Mouse (Mus musculus) midbrain, embryonic 14.5 days (tissue): ENCODE data around the gene Car11. TPM values are rescaled to one million over a fixed set of nuclear protein-coding genes. Genes with fewer than 3 reads are reported as not detected.

ENCODE experiments used
- ATAC-seq: fragments of 200-750 bp; cut with Nextera tagmentation; 2 replicates; pipeline ENCODE4 v1.8.0; 2017; ENCODE audit warnings: moderate number of reproducible peaks, moderate library complexity; ENCODE audit not compliant: low FRiP score, low TSS enrichment
- DNase-seq: peaks from one replicate; pipeline ENCODE4 v3.0.0-alpha.2; 2015
- H3K27ac ChIP-seq: fragments of 300-500 bp; sonication (generic); replicated peaks from 2 replicates; pipeline ENCODE4 v1.5.1; 2014; ENCODE audit warnings: mild to moderate bottlenecking, low read depth, low read length, moderate library complexity
- H3K27me3 ChIP-seq: fragments of 300-500 bp; sonication (generic); 2 replicates; pipeline ENCODE4 v1.6.1; 2014; ENCODE audit warnings: low read length, control low read depth, mixed read lengths; ENCODE audit not compliant: control insufficient read depth, insufficient read depth
- H3K36me3 ChIP-seq: fragments of 300-500 bp; sonication (generic); 2 replicates; pipeline ENCODE4 v1.6.1; 2014; ENCODE audit warnings: low read length, control low read depth; ENCODE audit not compliant: control insufficient read depth, insufficient read depth
- H3K4me1 ChIP-seq: fragments of 300-500 bp; sonication (generic); 2 replicates; pipeline ENCODE4 v1.6.1; 2014; ENCODE audit warnings: mild to moderate bottlenecking, antibody characterized with exemption, low read length, control low read depth; ENCODE audit not compliant: control insufficient read depth, insufficient read depth
- H3K4me2 ChIP-seq: fragments of 300-500 bp; sonication (generic); 2 replicates; pipeline ENCODE4 v1.6.1; 2014; ENCODE audit warnings: mild to moderate bottlenecking, low read length, moderate library complexity
- H3K4me3 ChIP-seq: fragments of 300-500 bp; sonication (generic); replicated peaks from 2 replicates; pipeline ENCODE4 v1.5.1; 2014; ENCODE audit warnings: low read depth, low read length
- H3K9ac ChIP-seq: fragments of 300-500 bp; sonication (generic); replicated peaks from 2 replicates; pipeline ENCODE4 v1.6.1; 2014; ENCODE audit warnings: mild to moderate bottlenecking, low read length, moderate library complexity
- H3K9me3 ChIP-seq: fragments of 300-500 bp; sonication (generic); 2 replicates; pipeline ENCODE4 v1.6.1; 2016; ENCODE audit warnings: low read length, control low read depth, mixed read lengths; ENCODE audit not compliant: control insufficient read depth
- WGBS: fragments of 180-500 bp; shearing (Covaris S2); extraction: QIAGEN DNeasy Blood & Tissue Kit; methylation state at CpG from one replicate; pipeline ENCODE4 v1.1.7; 2014; 5-methylcytosine and 5-hydroxymethylcytosine counted together
- polyA plus RNA-seq: library from polyadenylated mRNA; unstranded; fragments of >200 nt; fragmentation: Nextera tagmentation; extraction: Ambion mirVana; gene quantifications from 2 replicates; pipeline ENCODE4 v1.2.1, GENCODE M21; 2014

Gene Car11
- polyA plus RNA-seq, 1 experiment from 2014 or later = 28.1 TPM

DNA sequence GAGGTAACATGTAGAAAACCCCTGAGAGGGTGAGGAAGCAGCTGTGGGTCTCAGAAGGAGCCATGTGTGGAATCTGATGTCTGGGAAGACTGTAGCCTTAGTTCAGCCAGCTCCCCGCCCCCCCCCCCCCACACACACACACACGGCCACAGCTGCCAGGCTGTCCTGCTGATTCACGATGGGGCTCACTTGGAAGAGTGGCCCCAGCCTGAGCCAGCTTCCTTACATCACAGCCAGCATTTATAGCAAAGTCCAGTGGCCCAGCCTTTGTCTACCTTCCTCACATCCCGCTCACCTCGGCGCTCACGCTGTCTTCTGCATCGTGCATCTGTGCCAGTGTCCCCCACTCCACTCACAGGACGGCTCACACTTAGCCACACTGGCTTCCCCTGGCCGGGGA lies 49.8 kb downstream of the Car11 start:
- no peak overlapping the region for H3K4me3 ChIP-seq
- WGBS = 58% methylated on average over 9 of the region's 10 CpGs
- H3K36me3 ChIP-seq = no peaks in the 10 kb centered on the region
- H3K27ac ChIP-seq = no peak overlapping the region; the same call in 1 of the 2 replicates
- no peak overlapping the region for H3K9ac ChIP-seq
- 0 out of 2 replicates have a peak, but pooled peaks cover 3% of the 10 kb centered on the region for H3K4me1 ChIP-seq
- no peak overlapping the region for H3K4me2 ChIP-seq
- DNase-seq = no peak
- no peak for ATAC-seq
- H3K9me3 ChIP-seq = no peaks in the 10 kb centered on the region
- H3K27me3 ChIP-seq = no peaks in the 10 kb centered on the region

DNA sequence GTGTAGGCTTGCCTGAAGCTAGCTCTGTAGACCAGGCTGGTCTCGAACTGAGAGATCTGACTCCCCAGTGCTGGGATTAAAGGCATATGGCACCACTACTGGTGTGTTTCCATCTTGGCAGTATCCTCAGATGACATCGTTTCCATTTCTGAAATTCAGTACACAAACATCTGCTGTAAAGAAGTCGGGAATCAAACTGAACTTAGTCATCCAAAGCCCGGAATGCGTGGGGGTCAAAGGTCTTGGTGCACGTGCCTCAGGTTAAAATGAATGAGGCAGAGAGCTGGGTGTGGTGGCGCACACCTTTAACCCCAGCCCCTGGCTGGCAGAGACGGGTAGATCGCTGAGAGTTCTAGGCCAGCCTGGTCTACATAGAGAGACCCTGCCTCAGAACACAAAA lies 50.5 kb downstream of the Car11 start:
- WGBS = 84% methylated on average over 9 of the region's 9 CpGs
- ATAC-seq = no peak

More for the DNA sequence above, 50.5 kb downstream of the Car11 start:
- Histone ChIP-seq H3K9me3 (no peaks in the 10 kb centered on the region), H3K4me2 (no peak overlapping the region), H3K27me3 (no peaks in the 10 kb centered on the region), H3K27ac (no peak overlapping the region), H3K4me1 (0 out of 2 replicates have a peak, but pooled peaks cover 3% of the 10 kb centered on the region), H3K36me3 (no peaks in the 10 kb centered on the region), H3K9ac (no peak overlapping the region), H3K4me3 (no peak overlapping the region)
- no peak for DNase-seq

Other genes starting within 250 kb of the Car11 start
- gene Ftl1, start 240.0 kb upstream of the Car11 start, polyA plus RNA-seq = 5,898 and 6,785 TPM in 2 replicates
- gene Bax, start 232.9 kb upstream of the Car11 start, polyA plus RNA-seq = 107 and 182 TPM in 2 replicates
- 0.13 and 0.32 TPM in 2 replicates for gene Tulp2, start 218.0 kb upstream of the Car11 start, polyA plus RNA-seq
- not detected in 2 replicates for gene Gm45808, start 213.0 kb upstream of the Car11 start, polyA plus RNA-seq
- gene Dhdh, start 211.0 kb upstream of the Car11 start, polyA plus RNA-seq = 3.1 and 3.2 TPM in 2 replicates
- gene Nucb1, start 189.4 kb upstream of the Car11 start, polyA plus RNA-seq = 86.5 and 89.5 TPM in 2 replicates
- 9.5 and 10.2 TPM in 2 replicates for gene Ppp1r15a, start 173.6 kb upstream of the Car11 start, polyA plus RNA-seq
- gene Plekha4, start 173.5 kb upstream of the Car11 start, polyA plus RNA-seq = 0.53 and 0.77 TPM in 2 replicates
- not detected in 2 replicates for gene Hsd17b14, start 144.9 kb upstream of the Car11 start, polyA plus RNA-seq
- gene Bcat2, start 129.7 kb upstream of the Car11 start, polyA plus RNA-seq = 14.9 and 16.9 TPM in 2 replicates
- not detected in 2 replicates for gene Fgf21, start 84.4 kb upstream of the Car11 start, polyA plus RNA-seq
- not detected in 2 replicates for gene Fut1, start 82.6 kb upstream of the Car11 start, polyA plus RNA-seq
- gene Izumo1, start 78.0 kb upstream of the Car11 start, polyA plus RNA-seq = not detected in 2 replicates
- 12.3 and 14.9 TPM in 2 replicates for gene Rasip1, start 72.4 kb upstream of the Car11 start, polyA plus RNA-seq
- gene Mamstr, start 59.9 kb upstream of the Car11 start, polyA plus RNA-seq = 3.0 and 4.3 TPM in 2 replicates
- gene Fut2, start 33.4 kb upstream of the Car11 start, polyA plus RNA-seq = 0.11 and 0.12 TPM in 2 replicates
- gene Ntn5, start 15.8 kb upstream of the Car11 start, polyA plus RNA-seq = 0.30 TPM in 1 of 2 replicates, not detected in the other
- gene Sec1, start 5.4 kb upstream of the Car11 start, polyA plus RNA-seq = 0.21 TPM in 1 of 2 replicates, not detected in the other
- gene Dbp, start 5.2 kb downstream of the Car11 start, polyA plus RNA-seq = 1.9 and 4.3 TPM in 2 replicates
- gene Rpl18, start 15.6 kb downstream of the Car11 start, polyA plus RNA-seq = 631 and 710 TPM in 2 replicates
- gene Sphk2, start 18.2 kb downstream of the Car11 start, polyA plus RNA-seq = 17.2 and 19.2 TPM in 2 replicates
- 0.46 and 0.90 TPM in 2 replicates for gene Fam83e, start 21.4 kb downstream of the Car11 start, polyA plus RNA-seq
- gene Spaca4, start 26.0 kb downstream of the Car11 start, polyA plus RNA-seq = not detected in 2 replicates
- gene Lmtk3, start 83.9 kb downstream of the Car11 start, polyA plus RNA-seq = 25.2 and 30.2 TPM in 2 replicates
- 5.2 and 8.5 TPM in 2 replicates for gene Sult2b1, start 84.8 kb downstream of the Car11 start, polyA plus RNA-seq
- 281 and 288 TPM in 2 replicates for gene Cyth2, start 114.7 kb downstream of the Car11 start, polyA plus RNA-seq
- 0.63 and 0.88 TPM in 2 replicates for gene Kcnj14, start 124.9 kb downstream of the Car11 start, polyA plus RNA-seq
- gene Grwd1, start 131.1 kb downstream of the Car11 start, polyA plus RNA-seq = 37.2 and 37.4 TPM in 2 replicates
- gene Kdelr1, start 172.9 kb downstream of the Car11 start, polyA plus RNA-seq = 99.1 and 126 TPM in 2 replicates
- 2.3 and 4.4 TPM in 2 replicates for gene Grin2d, start 178.5 kb downstream of the Car11 start, polyA plus RNA-seq
- gene Syngr4, start 196.9 kb downstream of the Car11 start, polyA plus RNA-seq = not detected in 2 replicates
- 5.1 and 7.5 TPM in 2 replicates for gene Tmem143, start 197.1 kb downstream of the Car11 start, polyA plus RNA-seq
- 5.2 and 32.1 TPM in 2 replicates for gene Emp3, start 221.6 kb downstream of the Car11 start, polyA plus RNA-seq
- 2.6 and 3.1 TPM in 2 replicates for gene Ccdc114, start 224.2 kb downstream of the Car11 start, polyA plus RNA-seq